Comparison of ENCODE assay signal across 9 mouse cellular contexts in the genomic region with DNA sequence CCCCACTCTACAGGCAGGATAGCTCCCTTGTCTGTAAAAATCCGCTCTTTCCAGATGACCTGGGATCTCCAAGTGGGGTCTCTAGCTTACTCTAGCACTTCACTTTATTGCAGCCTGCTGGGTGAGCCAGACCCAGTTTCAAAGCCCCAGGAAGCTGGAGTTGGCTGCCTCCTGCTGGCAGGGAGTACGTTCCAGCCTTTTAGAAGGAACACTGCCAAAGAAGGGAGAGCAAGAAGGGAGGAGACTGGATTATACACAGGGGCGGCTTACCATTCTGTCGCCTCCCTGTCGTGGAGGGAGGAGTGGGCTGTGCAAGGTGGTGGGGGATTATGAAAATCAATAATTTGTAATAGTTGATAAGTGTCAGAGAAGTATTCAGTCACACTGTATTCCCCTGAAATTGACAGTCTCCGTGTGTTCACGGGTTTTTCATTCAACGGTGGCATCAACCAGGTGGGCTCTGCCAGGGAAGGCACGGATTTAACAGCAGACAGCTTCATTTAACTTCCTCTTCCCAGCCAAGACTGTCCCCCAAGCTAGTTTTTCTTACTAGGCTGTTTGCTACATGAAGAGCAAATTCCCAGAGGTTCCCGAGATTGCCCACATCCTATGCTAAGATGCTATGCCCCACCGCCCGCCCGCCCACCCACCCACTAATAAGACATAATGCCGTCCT. TPM values are rescaled to one million over a fixed set of nuclear protein-coding genes. Genes with fewer than 3 reads are reported as not detected.
A peak's percentile ranks its signal among the peaks of the same experiment; 100 is the strongest.
DNase-seq lines count a peak whose midpoint lies in the region; ATAC-seq and TF ChIP-seq lines count a peak whose summit lies in the region.
"Had no signal": no experiment of that assay in that cellular context is flagged by ENCODE, and none has a peak within 500 bp of the region (broad histone marks: within the 10 kb centered on the region; RNA-seq: fewer than 3 reads in every experiment).

No protein-coding gene starts in this region.

- TF ChIP-seq EP300 in heart, adult 2 months (IDR thresholded peaks at IDR 0.05; ENCODE audit: insufficient read depth, low read depth, low read length) = no peak

- intact Hi-C loops in heart, adult 2 months (cut with DNase I) = no loop called here

- H3K4me2 ChIP-seq in midbrain, embryonic 11.5 days = peak overlapping the region; percentile 41

- H3K27me3 ChIP-seq in heart, adult 2 months (ENCODE audit: control insufficient read depth, insufficient read depth, low read length) = no peaks in the 10 kb centered on the region
- H3K27me3 ChIP-seq in midbrain, embryonic 11.5 days (ENCODE audit: control insufficient read depth, insufficient read depth, low read length) = peaks cover 2% of the 10 kb centered on the region; the same call in 1 of the 2 replicates

- peak; percentile 20 for DNase-seq in 3T3-L1 (ENCODE audit: low read depth, low spot score)
- DNase-seq in Muller cell, postnatal 12 days (ENCODE audit: inconsistent ontology term) = peak; percentile 16
- peak; percentile 38 for DNase-seq in embryo, embryonic 10 days (ENCODE audit: low spot score)
- DNase-seq in heart, adult 2 months = peak; percentile 20 to 29
- DNase-seq in kidney, postnatal 4 days = peak; percentile 36 to 38
- DNase-seq in midbrain, embryonic 11.5 days (ENCODE audit: low spot score, missing footprints) = peak; percentile 91
- peak; percentile 78 for DNase-seq in telencephalon, adult 2 months (ENCODE audit: low read depth, low spot score)
- no peak for DNase-seq in ovary, postnatal 14 days (ENCODE audit: low spot score)

- H3K79me2 ChIP-seq in heart, adult 2 months (replicated peaks; ENCODE audit: control insufficient read depth, insufficient read depth, low read length) = no peaks in the 10 kb centered on the region

- 25% methylated on average over 14 of the region's 14 CpGs for WGBS in heart, adult 2 months
- WGBS in midbrain, embryonic 11.5 days = 13% methylated on average over 14 of the region's 14 CpGs

- peaks cover 1% of the 10 kb centered on the region; the same call in 1 of the 2 replicates for H3K4me1 ChIP-seq in heart, adult 2 months (ENCODE audit: control insufficient read depth, insufficient read depth, low read length)
- peaks cover 8% of the 10 kb centered on the region for H3K4me1 ChIP-seq in midbrain, embryonic 11.5 days (ENCODE audit: control insufficient read depth, insufficient read depth, low read length)

- TF ChIP-seq CTCF in heart, adult 2 months (IDR thresholded peaks at IDR 0.05) = peak; percentile 52

- no peaks in the 10 kb centered on the region for H3K9me3 ChIP-seq in midbrain, embryonic 11.5 days (ENCODE audit: control insufficient read depth, low read length)

- TF ChIP-seq POLR2A in heart, adult 2 months (IDR thresholded peaks at IDR 0.05; ENCODE audit: insufficient read depth, low read depth, low read length) = no peak

- H3K36me3 ChIP-seq in heart, adult 2 months (ENCODE audit: control insufficient read depth, insufficient read depth, low read length) = no peaks in the 10 kb centered on the region
- H3K36me3 ChIP-seq in midbrain, embryonic 11.5 days (ENCODE audit: control insufficient read depth, insufficient read depth, low read length) = no peaks in the 10 kb centered on the region

- no peak overlapping the region for H3K27ac ChIP-seq in heart, adult 2 months
- no peak overlapping the region for H3K27ac ChIP-seq in midbrain, embryonic 11.5 days (ENCODE audit: low read depth, low read length)

- H3K9ac ChIP-seq in heart, adult 2 months (ENCODE audit: low read depth, low read length) = no peak overlapping the region
- H3K9ac ChIP-seq in midbrain, embryonic 11.5 days (ENCODE audit: low read length) = no peak overlapping the region; the same call in 1 of the 2 replicates

- peak; percentile 58; the same call in 1 of the 2 replicates for ATAC-seq in midbrain, embryonic 11.5 days (ENCODE audit: low FRiP score)

- peak overlapping the region; percentile 10; the same call in 1 of the 2 replicates for H3K4me3 ChIP-seq in heart, adult 2 months
- H3K4me3 ChIP-seq in midbrain, embryonic 11.5 days (ENCODE audit: low read depth, low read length) = peak overlapping the region; percentile 18
- H3K4me3 ChIP-seq: erythroblast, embryonic 14.5 days had no signal

RNA-seq across cellular contexts. Expression of a gene that starts 0.4 kb away (rescaled TPM):
- total RNA-seq in heart, adult 2 months (2021) = 1 to 10 TPM; 2.2 to 4.6 TPM
- polyA plus RNA-seq in heart, adult 2 months (2012; rRNA removed) = 1.6 and 6.4 TPM in 2 replicates
- 2.0 and 2.5 TPM in 2 replicates for polyA plus RNA-seq in midbrain, embryonic 11.5 days (2014; fragmentation: Nextera tagmentation; extraction: Ambion mirVana)
- polyA plus RNA-seq: erythroblast, embryonic 14.5 days had no signal

RNA-seq across cellular contexts. Expression of a gene that starts 40.0 kb away (rescaled TPM):
- 10 to 100 TPM; 12.2 to 12.9 TPM for total RNA-seq in heart, adult 2 months (2021)
- polyA plus RNA-seq in heart, adult 2 months (2012; rRNA removed) = 4.7 and 5.6 TPM in 2 replicates
- polyA plus RNA-seq in midbrain, embryonic 11.5 days (2014; fragmentation: Nextera tagmentation; extraction: Ambion mirVana) = 45.7 and 47.5 TPM in 2 replicates
